Mouse (Mus musculus): ENCODE measurements at regions not wholly inside any gene's neighbourhood (a gene's known extent, or its start where the extent isn't known, plus 50 kb on each side); places are given as distances from the start of the nearest gene placed in this dataset.

GRCm38 (mm10) chr8:57148036-57148435 lies 172.7 kb upstream of the Hand2 start:
- DNase-seq (ENCODE audit: low spot score in 2 of 2), result no peak

DNA sequence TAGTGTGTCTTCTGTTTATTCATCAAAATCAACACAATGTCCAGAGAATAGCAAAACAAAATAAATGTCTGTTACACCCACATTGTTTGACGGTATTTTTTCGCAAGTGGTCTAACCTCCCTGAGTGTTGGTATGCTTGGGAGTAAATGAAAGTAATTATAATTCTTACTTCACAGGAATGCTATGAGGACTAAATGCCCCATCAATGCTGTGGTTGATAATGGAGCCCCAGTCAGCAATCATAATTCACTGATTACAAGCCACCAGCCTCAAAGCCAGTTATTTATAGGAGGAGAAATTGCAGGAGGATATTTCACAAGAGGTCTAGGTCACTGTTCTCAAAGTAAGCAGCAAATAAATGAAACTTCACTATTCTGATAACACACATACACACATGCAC lies 129.6 kb upstream of the Hand2 start:
- no peak for DNase-seq (ENCODE audit: low spot score in 2 of 2)

- no peak for DNase-seq (ENCODE audit: low spot score in 2 of 2)
Observed at GRCm38 (mm10) chr8:57200280-57200679, 120.5 kb upstream of the Hand2 start.

DNA sequence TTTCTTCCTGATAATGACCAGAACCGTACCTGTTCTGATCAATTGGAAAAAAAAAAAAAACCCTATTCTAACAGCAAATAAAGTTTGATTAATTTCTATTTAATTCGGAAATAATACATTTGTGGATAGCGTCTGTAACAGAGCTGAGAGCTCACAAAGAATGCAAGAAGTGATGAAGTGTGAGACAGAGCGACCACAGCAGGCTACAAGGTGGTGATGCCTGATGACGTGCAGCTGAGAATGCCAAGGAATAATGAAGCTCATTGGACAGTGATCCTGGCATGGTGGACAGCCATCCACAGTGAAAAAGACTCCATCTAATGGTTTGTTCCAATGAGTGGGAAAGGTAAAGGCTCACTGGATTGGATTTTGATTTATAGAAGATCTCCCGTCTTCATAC lies 111.2 kb upstream of the Hand2 start:
- no peak for DNase-seq (ENCODE audit: low spot score in 2 of 2)

GRCm38 (mm10) chr8:57213066-57213465 lies 107.7 kb upstream of the Hand2 start:
- DNase-seq (ENCODE audit: low spot score in 2 of 2), result no peak

GRCm38 (mm10) chr8:57213982-57214930 lies 106.5 kb upstream of the Hand2 start:
- no peak for DNase-seq (ENCODE audit: low spot score in 2 of 2)

DNA sequence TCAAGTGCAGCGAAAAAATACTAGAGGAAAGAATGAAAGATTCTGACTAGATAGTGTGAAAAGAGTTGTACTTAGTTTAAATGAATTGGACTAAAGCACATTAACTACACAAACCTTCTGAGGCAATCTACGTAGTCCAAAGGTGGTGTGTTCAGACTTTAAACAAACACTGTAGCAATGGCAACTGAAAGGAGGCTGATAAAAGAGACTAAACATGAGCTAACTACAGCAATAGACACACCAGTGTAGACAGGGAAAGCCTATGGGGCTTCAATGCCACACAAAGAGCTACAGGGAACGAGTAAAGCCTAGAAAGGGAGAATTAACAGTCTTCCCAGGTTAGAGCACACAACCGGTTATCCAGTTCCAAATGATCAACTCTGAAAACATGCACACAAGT lies 90.2 kb upstream of the Hand2 start:
- no peak for DNase-seq (ENCODE audit: low spot score in 2 of 2)

GRCm38 (mm10) chr8:57242301-57242700 lies 78.5 kb upstream of the Hand2 start:
- DNase-seq (ENCODE audit: low spot score in 2 of 2), result no peak

DNA sequence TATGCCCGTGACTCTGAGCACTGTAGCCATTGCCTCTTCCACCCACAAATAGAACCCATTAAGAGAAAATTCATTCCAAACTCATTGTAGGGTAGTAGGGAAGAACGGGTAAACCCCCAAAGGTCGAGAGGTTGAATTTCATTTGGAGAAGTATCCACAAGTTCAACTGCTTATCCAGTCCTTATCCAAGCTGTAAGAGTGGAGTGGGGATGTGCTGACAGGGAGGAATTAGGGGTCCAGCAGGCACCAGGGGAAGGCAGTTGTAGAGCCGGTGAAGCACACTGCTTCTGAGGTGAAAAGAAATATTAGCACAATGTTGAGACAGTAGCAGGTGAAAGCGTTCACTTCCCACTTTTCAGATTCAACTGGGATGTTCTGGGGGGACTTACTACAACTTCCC lies 71.7 kb upstream of the Hand2 start:
- DNase-seq (ENCODE audit: low spot score in 2 of 2), result no peak

Measured in cerebellum, postnatal 4 days (tissue).